Mouse (Mus musculus): ENCODE data around the gene Hsf5. TPM values are rescaled to one million over a fixed set of nuclear protein-coding genes. Genes with fewer than 3 reads are reported as not detected.

The Hsf5 gene
- polyA plus RNA-seq, 1 experiment from 2014 or later = 0.13 TPM

Other genes with a start within 250 kb of the Hsf5 start
- gene Rad51c, start 212.2 kb upstream of the Hsf5 start, polyA plus RNA-seq (2016; fragmentation: Nextera tagmentation; extraction: Ambion mirVana) = 10.8 and 11.5 TPM in 2 replicates
- gene Tex14, start 212.1 kb upstream of the Hsf5 start, polyA plus RNA-seq (2016; fragmentation: Nextera tagmentation; extraction: Ambion mirVana) = 0.27 and 0.45 TPM in 2 replicates
- gene Gm11492, start 50.5 kb upstream of the Hsf5 start, polyA plus RNA-seq (2016; fragmentation: Nextera tagmentation; extraction: Ambion mirVana) = not detected in 2 replicates
- 10.5 and 11.6 TPM in 2 replicates for gene Sept4, start 48.3 kb upstream of the Hsf5 start, polyA plus RNA-seq (2016; fragmentation: Nextera tagmentation; extraction: Ambion mirVana)
- gene Mtmr4, start 25.0 kb upstream of the Hsf5 start, polyA plus RNA-seq (2016; fragmentation: Nextera tagmentation; extraction: Ambion mirVana) = 21.9 and 27.3 TPM in 2 replicates
- gene Rnf43, start 45.6 kb downstream of the Hsf5 start, polyA plus RNA-seq (2016; fragmentation: Nextera tagmentation; extraction: Ambion mirVana) = 1.4 and 1.9 TPM in 2 replicates
- 99.6 and 101 TPM in 2 replicates for gene Supt4a, start 120.4 kb downstream of the Hsf5 start, polyA plus RNA-seq (2016; fragmentation: Nextera tagmentation; extraction: Ambion mirVana)
- 0.21 and 0.78 TPM in 2 replicates for gene Tspoap1, start 143.4 kb downstream of the Hsf5 start, polyA plus RNA-seq (2016; fragmentation: Nextera tagmentation; extraction: Ambion mirVana)
- 2.8 and 6.7 TPM in 2 replicates for gene Mpo, start 176.4 kb downstream of the Hsf5 start, polyA plus RNA-seq (2016; fragmentation: Nextera tagmentation; extraction: Ambion mirVana)
- gene Lpo, start 211.1 kb downstream of the Hsf5 start, polyA plus RNA-seq (2016; fragmentation: Nextera tagmentation; extraction: Ambion mirVana) = not detected in 2 replicates
- 8.4 and 8.5 TPM in 2 replicates for gene Mks1, start 236.1 kb downstream of the Hsf5 start, polyA plus RNA-seq (2016; fragmentation: Nextera tagmentation; extraction: Ambion mirVana)